Mouse (Mus musculus): ENCODE data around the gene Hhat. TPM values are rescaled to one million over a fixed set of nuclear protein-coding genes. Genes with fewer than 3 reads are reported as not detected.

Hhat gene
- polyA plus RNA-seq (2015; fragmentation: Nextera tagmentation; extraction: Ambion mirVana) = 4.5 and 4.8 TPM in 2 replicates

DNA sequence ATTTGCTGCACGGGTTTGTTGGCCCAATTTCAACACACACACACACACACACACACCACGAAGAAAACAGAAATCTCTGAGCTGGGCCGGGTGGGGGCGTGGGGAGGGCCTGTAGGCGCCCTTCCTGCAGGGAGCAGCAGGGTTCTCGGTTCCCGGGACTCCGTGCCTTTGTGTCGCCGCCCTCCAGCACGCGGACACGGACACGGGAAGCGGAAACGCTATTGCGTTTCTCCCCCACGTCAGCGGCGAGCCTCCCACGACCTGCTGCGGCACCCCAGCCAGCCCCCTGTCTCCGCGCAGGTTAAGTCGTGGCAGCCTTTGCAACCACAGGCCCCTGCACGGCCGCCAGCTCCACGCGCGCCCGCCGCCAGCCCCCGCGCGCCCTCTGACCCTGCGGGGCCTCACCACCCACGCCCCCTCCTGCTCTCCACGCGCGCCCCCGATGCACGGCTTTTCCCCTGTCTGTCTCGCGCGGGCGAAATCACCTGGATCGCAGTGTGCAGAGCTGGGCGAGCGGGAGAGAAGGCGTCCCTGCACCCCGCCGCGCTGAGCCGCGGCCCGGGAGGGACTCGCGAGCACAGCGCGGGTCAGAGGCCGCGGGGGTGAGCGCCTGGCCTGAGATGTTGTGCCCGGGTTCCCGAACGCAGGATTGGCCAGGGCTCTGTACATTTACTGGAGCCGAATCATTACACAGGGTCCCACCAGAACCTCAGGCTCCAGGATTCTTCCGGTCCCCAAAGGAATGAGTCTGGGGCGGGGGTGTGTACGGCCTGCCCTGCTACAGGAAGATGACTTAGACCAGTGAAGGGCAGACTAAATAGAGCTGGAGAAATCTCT, at the start of gene Hhat:
Gene Hhat, minus strand, starts transcription at position 729 of the 837 bp plus-strand sequence.
- TF ChIP-seq CTCF (IDR thresholded peaks at IDR 0.05; ENCODE audit: low read depth) = peak; percentile 47
- H3K9ac ChIP-seq (ENCODE audit: low read depth, low read length) = peak within 1 kb of the TSS; percentile 87
- H3K4me3 ChIP-seq (ENCODE audit: low read depth, low read length) = peak within 1 kb of the TSS; percentile 65
- H3K9me3 ChIP-seq (ENCODE audit: control insufficient read depth) = no peaks in the 10 kb centered on the region
- no peaks in the 10 kb centered on the region for H3K36me3 ChIP-seq (ENCODE audit: control insufficient read depth, insufficient read depth)
- H3K27me3 ChIP-seq (replicated peaks; ENCODE audit: control insufficient read depth, insufficient read depth, low read length) = no peaks in the 10 kb centered on the region
- under 1% methylated on average over 70 of the region's 70 CpGs for WGBS
- H3K4me1 ChIP-seq (replicated peaks; ENCODE audit: control insufficient read depth, insufficient read depth, low read length) = peaks cover 4% of the 10 kb centered on the region; the same call in 1 of the 2 replicates
- peak; percentile 84 for ATAC-seq
- peak within 1 kb of the TSS; percentile 98 for H3K4me2 ChIP-seq (replicated peaks; ENCODE audit: low read depth)
- peak within 1 kb of the TSS; percentile 87 for H3K27ac ChIP-seq (ENCODE audit: low read depth, low read length)

DNA sequence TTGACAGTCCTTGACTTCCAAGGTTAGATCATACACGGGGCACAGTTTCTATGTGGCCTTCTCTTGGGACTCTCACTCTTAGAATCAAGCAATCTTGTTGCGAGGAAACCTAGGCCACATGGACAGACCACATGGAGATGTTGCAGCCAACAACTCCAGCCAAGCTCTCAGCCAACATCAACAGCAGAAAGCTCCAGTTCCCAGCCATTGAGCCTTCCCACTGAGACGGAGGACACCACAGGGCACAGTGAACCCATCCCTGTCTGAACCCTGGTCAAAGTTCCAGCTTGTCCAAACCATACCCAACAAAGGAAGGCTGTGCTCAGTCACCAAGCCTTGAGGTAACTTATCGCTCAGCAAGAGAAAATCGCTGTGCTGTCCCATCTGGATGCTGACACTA, 47.3 kb upstream of the Hhat start:
- no peak overlapping the region for H3K4me2 ChIP-seq (replicated peaks; ENCODE audit: low read depth)
- H3K27ac ChIP-seq (ENCODE audit: low read depth, low read length) = no peak overlapping the region
- no peaks in the 10 kb centered on the region for H3K9me3 ChIP-seq (ENCODE audit: control insufficient read depth)
- no peak overlapping the region for H3K4me3 ChIP-seq (ENCODE audit: low read depth, low read length)
- H3K4me1 ChIP-seq (replicated peaks; ENCODE audit: control insufficient read depth, insufficient read depth, low read length) = peaks cover 8% of the 10 kb centered on the region
- 89% methylated on average over 5 of the region's 5 CpGs for WGBS
- no peak for TF ChIP-seq CTCF (IDR thresholded peaks at IDR 0.05; ENCODE audit: low read depth)
- no peaks in the 10 kb centered on the region for H3K27me3 ChIP-seq (replicated peaks; ENCODE audit: control insufficient read depth, insufficient read depth, low read length)
- no peak overlapping the region for H3K9ac ChIP-seq (ENCODE audit: low read depth, low read length)
- ATAC-seq = no peak
- no peaks in the 10 kb centered on the region for H3K36me3 ChIP-seq (ENCODE audit: control insufficient read depth, insufficient read depth)

DNA sequence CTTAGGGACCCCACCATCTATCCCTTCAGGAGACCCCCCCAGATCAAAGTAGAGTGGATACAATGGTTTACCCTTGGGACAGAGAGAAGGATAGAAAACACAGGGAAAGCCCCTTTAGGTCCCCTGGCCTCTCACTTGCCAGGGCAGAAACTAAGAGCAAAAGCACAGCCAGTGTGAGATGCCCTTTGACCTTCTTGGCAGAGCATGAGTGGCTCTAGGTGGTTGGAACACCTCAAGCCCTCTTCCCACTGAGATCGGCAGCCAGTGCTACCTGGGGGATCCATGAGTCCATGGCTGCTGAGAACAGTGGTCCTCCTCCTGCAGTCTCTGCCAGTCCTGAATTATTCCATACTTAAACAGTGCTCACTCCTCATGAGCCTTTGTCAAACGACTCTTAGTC, 44.8 kb upstream of the Hhat start:
- H3K9ac ChIP-seq (ENCODE audit: low read depth, low read length) = no peak overlapping the region
- no peak for TF ChIP-seq CTCF (IDR thresholded peaks at IDR 0.05; ENCODE audit: low read depth)

DNA sequence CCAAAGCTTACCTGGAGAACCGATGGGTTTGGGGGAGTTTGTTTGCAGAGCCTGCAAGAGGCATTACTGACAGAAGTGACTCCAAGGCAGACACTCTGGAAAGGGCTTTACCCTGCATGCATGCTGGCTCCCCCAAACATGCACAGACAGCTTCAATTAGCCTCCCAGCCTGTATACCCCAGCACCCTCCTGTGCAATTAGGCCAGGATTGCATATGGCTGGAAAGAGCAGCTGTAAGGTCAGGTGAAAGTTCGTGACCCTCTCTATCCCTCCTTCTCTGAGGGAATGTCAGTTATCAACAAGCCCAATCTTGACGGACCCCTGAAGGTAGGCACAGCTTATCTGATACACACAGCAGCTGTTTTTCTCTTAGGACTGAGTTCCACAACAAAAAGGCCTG, 43.7 kb upstream of the Hhat start:
- H3K27ac ChIP-seq (ENCODE audit: low read depth, low read length) = no peak overlapping the region
- no peaks in the 10 kb centered on the region for H3K9me3 ChIP-seq (ENCODE audit: control insufficient read depth)
- no peak for TF ChIP-seq CTCF (IDR thresholded peaks at IDR 0.05; ENCODE audit: low read depth)
- peaks cover 18% of the 10 kb centered on the region; the same call in 1 of the 2 replicates for H3K4me1 ChIP-seq (replicated peaks; ENCODE audit: control insufficient read depth, insufficient read depth, low read length)
- no peak for ATAC-seq
- H3K9ac ChIP-seq (ENCODE audit: low read depth, low read length) = no peak overlapping the region
- H3K27me3 ChIP-seq (replicated peaks; ENCODE audit: control insufficient read depth, insufficient read depth, low read length) = no peaks in the 10 kb centered on the region
- no peak overlapping the region for H3K4me3 ChIP-seq (ENCODE audit: low read depth, low read length)
- H3K4me2 ChIP-seq (replicated peaks; ENCODE audit: low read depth) = no peak overlapping the region
- WGBS = 57% methylated on average over 3 of the region's 3 CpGs
- H3K36me3 ChIP-seq (ENCODE audit: control insufficient read depth, insufficient read depth) = no peaks in the 10 kb centered on the region

More for the DNA sequence above, 44.8 kb upstream of the Hhat start:
- no peak overlapping the region for H3K4me3 ChIP-seq (ENCODE audit: low read depth, low read length)
- WGBS = 41% methylated on average over 2 of the region's 2 CpGs
- no peaks in the 10 kb centered on the region for H3K9me3 ChIP-seq (ENCODE audit: control insufficient read depth)
- ATAC-seq = 0 out of 2 replicates have a peak, but pooled peaks have one; percentile 18
- no peak overlapping the region for H3K4me2 ChIP-seq (replicated peaks; ENCODE audit: low read depth)
- no peaks in the 10 kb centered on the region for H3K36me3 ChIP-seq (ENCODE audit: control insufficient read depth, insufficient read depth)
- peaks cover 18% of the 10 kb centered on the region; the same call in 1 of the 2 replicates for H3K4me1 ChIP-seq (replicated peaks; ENCODE audit: control insufficient read depth, insufficient read depth, low read length)
- H3K27ac ChIP-seq (ENCODE audit: low read depth, low read length) = no peak overlapping the region
- no peaks in the 10 kb centered on the region for H3K27me3 ChIP-seq (replicated peaks; ENCODE audit: control insufficient read depth, insufficient read depth, low read length)

DNA sequence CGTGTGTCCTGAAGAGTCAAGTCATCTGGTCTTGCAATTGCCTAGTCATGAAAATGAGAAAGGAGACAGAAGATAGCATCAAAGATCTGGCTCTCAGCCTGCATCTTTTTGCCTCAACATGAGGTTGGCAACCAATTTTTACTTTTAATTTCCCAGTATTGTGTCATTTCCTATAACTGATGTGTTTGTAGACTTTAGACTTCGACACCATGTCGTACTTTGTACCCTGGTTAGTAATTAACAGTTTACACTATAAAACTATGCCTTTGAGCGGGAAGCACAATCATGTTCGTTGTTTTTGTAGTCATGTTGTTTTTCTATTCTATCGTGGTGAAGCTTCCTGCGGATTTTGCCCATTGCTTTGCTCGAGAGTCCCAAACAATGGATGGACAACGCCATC, 41.7 kb upstream of the Hhat start:
- Histone ChIP-seq H3K27ac (ENCODE audit: low read depth, low read length) (peak overlapping the region; percentile 79), H3K36me3 (ENCODE audit: control insufficient read depth, insufficient read depth) (no peaks in the 10 kb centered on the region), H3K4me3 (ENCODE audit: low read depth, low read length) (no peak overlapping the region), H3K27me3 (replicated peaks; ENCODE audit: control insufficient read depth, insufficient read depth, low read length) (no peaks in the 10 kb centered on the region), H3K4me1 (replicated peaks; ENCODE audit: control insufficient read depth, insufficient read depth, low read length) (peaks cover 18% of the 10 kb centered on the region; the same call in 1 of the 2 replicates), H3K9me3 (ENCODE audit: control insufficient read depth) (no peaks in the 10 kb centered on the region), H3K9ac (ENCODE audit: low read depth, low read length) (no peak overlapping the region), H3K4me2 (replicated peaks; ENCODE audit: low read depth) (no peak overlapping the region)
- 48% methylated on average over 9 of the region's 9 CpGs for WGBS
- ATAC-seq = peak; percentile 87
- no peak for TF ChIP-seq CTCF (IDR thresholded peaks at IDR 0.05; ENCODE audit: low read depth)

DNA sequence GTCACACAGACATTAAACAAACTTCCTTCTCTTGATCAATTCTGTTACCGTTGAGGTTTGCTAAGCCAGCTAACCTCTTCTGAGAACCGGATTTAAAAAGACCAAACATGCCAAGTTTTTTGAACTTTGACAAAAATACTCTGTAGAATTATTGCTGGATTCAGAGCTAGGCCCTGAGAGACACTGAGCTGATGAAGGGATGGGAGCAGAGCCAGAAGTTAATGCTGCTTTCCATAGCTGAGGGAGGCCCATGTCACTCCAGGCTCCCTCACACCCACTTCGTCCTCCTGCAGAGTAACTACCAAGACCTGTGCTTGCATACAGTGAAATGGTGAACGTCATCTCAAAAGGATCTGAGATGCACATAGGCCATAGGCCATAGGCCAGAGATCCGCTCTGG, 41.3 kb upstream of the Hhat start:
- 70% methylated on average over 5 of the region's 5 CpGs for WGBS
- peak overlapping the region; percentile 79 for H3K27ac ChIP-seq (ENCODE audit: low read depth, low read length)
- no peak for ATAC-seq

More for the DNA sequence above, 41.3 kb upstream of the Hhat start:
- Histone ChIP-seq H3K27me3 (replicated peaks; ENCODE audit: control insufficient read depth, insufficient read depth, low read length) (no peaks in the 10 kb centered on the region), H3K4me3 (ENCODE audit: low read depth, low read length) (no peak overlapping the region), H3K36me3 (ENCODE audit: control insufficient read depth, insufficient read depth) (no peaks in the 10 kb centered on the region), H3K9me3 (ENCODE audit: control insufficient read depth) (no peaks in the 10 kb centered on the region), H3K4me2 (replicated peaks; ENCODE audit: low read depth) (no peak overlapping the region), H3K9ac (ENCODE audit: low read depth, low read length) (no peak overlapping the region), H3K4me1 (replicated peaks; ENCODE audit: control insufficient read depth, insufficient read depth, low read length) (peaks cover 18% of the 10 kb centered on the region; the same call in 1 of the 2 replicates)
- no peak for TF ChIP-seq CTCF (IDR thresholded peaks at IDR 0.05; ENCODE audit: low read depth)

All from intestine, postnatal 0 days (tissue).